15 mouse cellular contexts compared by ENCODE assay signal in genomic region chr3:121699849-121700248, GRCm38 (mm10). TPM values are rescaled to one million over a fixed set of nuclear protein-coding genes. Genes with fewer than 3 reads are reported as not detected.
DNase-seq lines count a peak whose midpoint lies in the region; ATAC-seq lines count a peak whose summit lies in the region.
"Had no signal": no experiment of that assay in that cellular context is flagged by ENCODE, and none has a peak within 500 bp of the region (broad histone marks: within the 10 kb centered on the region; RNA-seq: fewer than 3 reads in every experiment).

No protein-coding gene starts in this region.

- no peak overlapping the region for H3K4me3 ChIP-seq in embryonic facial prominence, embryonic 10.5 days
- no peak overlapping the region for H3K4me3 ChIP-seq in embryonic facial prominence, embryonic 13.5 days
- H3K4me3 ChIP-seq in hindbrain, embryonic 11.5 days (ENCODE audit: low read depth, low read length), result no peak overlapping the region
- peak overlapping the region; percentile 11; the same call in 1 of the 2 replicates for H3K4me3 ChIP-seq in midbrain, embryonic 13.5 days (replicated peaks)
- no peak overlapping the region for H3K4me3 ChIP-seq in heart, embryonic 11.5 days (ENCODE audit: low read depth, low read length)
- H3K4me3 ChIP-seq: erythroblast, embryonic 14.5 days had no signal

- ATAC-seq in embryonic facial prominence, embryonic 13.5 days (ENCODE audit: insufficient number of reproducible peaks, insufficient read depth, low FRiP score, low TSS enrichment, low read depth), result no peak
- ATAC-seq in hindbrain, embryonic 11.5 days (ENCODE audit: low FRiP score), result peak; percentile 61
- ATAC-seq in midbrain, embryonic 13.5 days, result peak; percentile 38; the same call in 1 of the 2 replicates
- no peak for ATAC-seq in heart, embryonic 11.5 days (replicated peaks; ENCODE audit: insufficient number of reproducible peaks, low FRiP score, low TSS enrichment)

- WGBS in embryonic facial prominence, embryonic 10.5 days, result 93% methylated on average over 4 of the region's 4 CpGs
- 95% methylated on average over 4 of the region's 4 CpGs for WGBS in embryonic facial prominence, embryonic 13.5 days
- 73% methylated on average over 4 of the region's 4 CpGs for WGBS in hindbrain, embryonic 11.5 days
- WGBS in midbrain, embryonic 13.5 days, result 62% methylated on average over 4 of the region's 4 CpGs
- 84% methylated on average over 4 of the region's 4 CpGs for WGBS in heart, embryonic 11.5 days (ENCODE audit: insufficient replicate concordance)

- DNase-seq in embryonic facial prominence, embryonic 10.5 days (ENCODE audit: low spot score), result no peak
- peak; percentile 35 for DNase-seq in hindbrain, embryonic 11.5 days (ENCODE audit: low spot score)
- DNase-seq in lung, postnatal 36 days, result no peak
- no peak for DNase-seq in spleen, adult 18-20 months
- DNase-seq: cerebellum, postnatal 25 days; gastrocnemius, postnatal 10 days; heart, postnatal 14 days had no signal

- H3K36me3 ChIP-seq in embryonic facial prominence, embryonic 10.5 days (replicated peaks), result no peaks in the 10 kb centered on the region
- no peaks in the 10 kb centered on the region for H3K36me3 ChIP-seq in embryonic facial prominence, embryonic 13.5 days
- H3K36me3 ChIP-seq in hindbrain, embryonic 11.5 days (ENCODE audit: control insufficient read depth, insufficient read depth, low read length), result no peaks in the 10 kb centered on the region
- H3K36me3 ChIP-seq in midbrain, embryonic 13.5 days, result no peaks in the 10 kb centered on the region
- no peaks in the 10 kb centered on the region for H3K36me3 ChIP-seq in heart, embryonic 11.5 days (ENCODE audit: control insufficient read depth, insufficient read depth, low read length)

- H3K9ac ChIP-seq in embryonic facial prominence, embryonic 13.5 days, result no peak overlapping the region
- no peak overlapping the region for H3K9ac ChIP-seq in hindbrain, embryonic 11.5 days (ENCODE audit: low read depth, low read length)
- no peak overlapping the region for H3K9ac ChIP-seq in midbrain, embryonic 13.5 days (replicated peaks)
- H3K9ac ChIP-seq in heart, embryonic 11.5 days (ENCODE audit: low read depth, low read length), result no peak overlapping the region

- no peaks in the 10 kb centered on the region for H3K9me3 ChIP-seq in embryonic facial prominence, embryonic 10.5 days
- no peaks in the 10 kb centered on the region for H3K9me3 ChIP-seq in embryonic facial prominence, embryonic 13.5 days
- H3K9me3 ChIP-seq in hindbrain, embryonic 11.5 days (ENCODE audit: control insufficient read depth, low read length), result no peaks in the 10 kb centered on the region
- no peaks in the 10 kb centered on the region for H3K9me3 ChIP-seq in midbrain, embryonic 13.5 days
- H3K9me3 ChIP-seq in heart, embryonic 11.5 days (replicated peaks; ENCODE audit: control insufficient read depth, low read length), result no peaks in the 10 kb centered on the region

- H3K27me3 ChIP-seq in embryonic facial prominence, embryonic 10.5 days (replicated peaks; ENCODE audit: low read depth, poor library complexity, severe bottlenecking), result no peaks in the 10 kb centered on the region
- H3K27me3 ChIP-seq in embryonic facial prominence, embryonic 13.5 days, result no peaks in the 10 kb centered on the region
- H3K27me3 ChIP-seq in hindbrain, embryonic 11.5 days (ENCODE audit: control insufficient read depth, insufficient read depth, low read length), result no peaks in the 10 kb centered on the region
- H3K27me3 ChIP-seq in midbrain, embryonic 13.5 days, result no peaks in the 10 kb centered on the region
- H3K27me3 ChIP-seq in heart, embryonic 11.5 days (ENCODE audit: control insufficient read depth, insufficient read depth, low read length), result no peaks in the 10 kb centered on the region
- H3K27me3 ChIP-seq: CH12.LX, Patski had no signal

- peak overlapping the region; percentile 40; the same call in 1 of the 2 replicates for H3K27ac ChIP-seq in embryonic facial prominence, embryonic 10.5 days (replicated peaks)
- H3K27ac ChIP-seq in embryonic facial prominence, embryonic 13.5 days, result peak overlapping the region; percentile 52; the same call in 1 of the 2 replicates
- peak overlapping the region; percentile 70 for H3K27ac ChIP-seq in hindbrain, embryonic 11.5 days (ENCODE audit: low read depth, low read length)
- peak overlapping the region; percentile 87 for H3K27ac ChIP-seq in midbrain, embryonic 13.5 days
- H3K27ac ChIP-seq in heart, embryonic 11.5 days (ENCODE audit: low read depth, low read length), result no peak overlapping the region

- peaks cover 31% of the 10 kb centered on the region for H3K4me1 ChIP-seq in embryonic facial prominence, embryonic 10.5 days
- peaks cover 18% of the 10 kb centered on the region for H3K4me1 ChIP-seq in embryonic facial prominence, embryonic 13.5 days
- H3K4me1 ChIP-seq in hindbrain, embryonic 11.5 days (replicated peaks; ENCODE audit: control insufficient read depth, insufficient read depth, low read length), result peaks cover 5% of the 10 kb centered on the region
- peaks cover 42% of the 10 kb centered on the region for H3K4me1 ChIP-seq in midbrain, embryonic 13.5 days (replicated peaks)
- peaks cover 7% of the 10 kb centered on the region; the same call in 1 of the 2 replicates for H3K4me1 ChIP-seq in heart, embryonic 11.5 days (ENCODE audit: control insufficient read depth, insufficient read depth, low read length)

- H3K4me2 ChIP-seq in embryonic facial prominence, embryonic 13.5 days, result no peak overlapping the region
- H3K4me2 ChIP-seq in hindbrain, embryonic 11.5 days (replicated peaks; ENCODE audit: low read depth, low read length), result no peak overlapping the region
- H3K4me2 ChIP-seq in midbrain, embryonic 13.5 days (replicated peaks), result peak overlapping the region; percentile 39
- H3K4me2 ChIP-seq in heart, embryonic 11.5 days, result no peak overlapping the region

RNA-seq across cellular contexts. Expression of gene F3, which starts 23.5 kb away (rescaled TPM):
- 12.1 and 12.8 TPM in 2 replicates for polyA plus RNA-seq in embryonic facial prominence, embryonic 10.5 days (2016; fragmentation: Nextera tagmentation; extraction: Ambion mirVana)
- 15.6 and 21.2 TPM in 2 replicates for polyA plus RNA-seq in embryonic facial prominence, embryonic 13.5 days (2015; fragmentation: Nextera tagmentation; extraction: Ambion mirVana)
- 11.7 and 13.6 TPM in 2 replicates for polyA plus RNA-seq in hindbrain, embryonic 11.5 days (2014; fragmentation: Nextera tagmentation; extraction: Ambion mirVana)
- 5.0 and 5.5 TPM in 2 replicates for polyA plus RNA-seq in midbrain, embryonic 13.5 days (2015; fragmentation: Nextera tagmentation; extraction: Ambion mirVana)
- polyA plus RNA-seq in heart, embryonic 11.5 days (2014; fragmentation: Nextera tagmentation; extraction: Ambion mirVana), result 7.8 and 9.7 TPM in 2 replicates
- polyA plus RNA-seq: erythroblast, embryonic 14.5 days had no signal

RNA-seq across cellular contexts. Expression of gene 4930432M17Rik, which starts 29.3 kb away (rescaled TPM):
- not detected in 2 replicates for polyA plus RNA-seq in embryonic facial prominence, embryonic 10.5 days (2016; fragmentation: Nextera tagmentation; extraction: Ambion mirVana)
- not detected in 2 replicates for polyA plus RNA-seq in embryonic facial prominence, embryonic 13.5 days (2015; fragmentation: Nextera tagmentation; extraction: Ambion mirVana)
- not detected in 2 replicates for polyA plus RNA-seq in hindbrain, embryonic 11.5 days (2014; fragmentation: Nextera tagmentation; extraction: Ambion mirVana)
- polyA plus RNA-seq in midbrain, embryonic 13.5 days (2015; fragmentation: Nextera tagmentation; extraction: Ambion mirVana), result not detected in 2 replicates
- polyA plus RNA-seq in heart, embryonic 11.5 days (2014; fragmentation: Nextera tagmentation; extraction: Ambion mirVana), result not detected in 2 replicates
- polyA plus RNA-seq: erythroblast, embryonic 14.5 days; kidney, embryonic 14.5 days; liver, embryonic 16.5 days; Patski had no signal

Comparison
In these comparisons a context has a peak if more than half of its experiments do, and no peak if none do; other contexts are left out.
1. ATAC-seq: peak in hindbrain, embryonic 11.5 days (single experiment) and midbrain, embryonic 13.5 days (single experiment); none in embryonic facial prominence, embryonic 13.5 days (single experiment) and heart, embryonic 11.5 days (single experiment).